Mouse (Mus musculus) liver, embryonic 16.5 days (tissue): ENCODE results near the gene Ipmk. TPM values are rescaled to one million over a fixed set of nuclear protein-coding genes. Genes with fewer than 3 reads are reported as not detected.
"Not testable (repeated sequence)": the region's sequence is repeated elsewhere in the genome, so short reads cannot be mapped to it uniquely, and the experiment has no call there.

Experiments
- ATAC-seq: fragments of 200-750 bp; cut with Nextera tagmentation; 2 replicates; pipeline ENCODE4 v1.8.0; 2017; ENCODE audit warnings: low read depth, mild to moderate bottlenecking, moderate number of reproducible peaks, moderate library complexity
- H3K27ac ChIP-seq: fragments of 300-500 bp; sonication (generic); 2 replicates; pipeline ENCODE4 v1.5.1; 2014; ENCODE audit warnings: mild to moderate bottlenecking, low read length
- H3K27me3 ChIP-seq: fragments of 300-500 bp; sonication (generic); 2 replicates; pipeline ENCODE4 v1.6.1; 2014; ENCODE audit warnings: low read depth, low read length, mixed read lengths; ENCODE audit not compliant: control insufficient read depth, insufficient read depth
- H3K36me3 ChIP-seq: fragments of 300-500 bp; sonication (generic); 2 replicates; pipeline ENCODE4 v1.6.1; 2014; ENCODE audit warnings: mild to moderate bottlenecking; ENCODE audit not compliant: control insufficient read depth, insufficient read depth
- H3K4me1 ChIP-seq: fragments of 300-500 bp; sonication (generic); 2 replicates; pipeline ENCODE4 v1.6.1; 2014; ENCODE audit warnings: low read depth, low read length, mixed read lengths; ENCODE audit not compliant: control insufficient read depth
- H3K4me2 ChIP-seq: fragments of 300-500 bp; sonication (generic); 2 replicates; pipeline ENCODE4 v1.6.1; 2014; ENCODE audit warnings: low read depth, low read length, mixed read lengths
- H3K4me3 ChIP-seq: fragments of 300-500 bp; sonication (generic); 2 replicates; pipeline ENCODE4 v1.5.1; 2014; ENCODE audit warnings: low read depth, mild to moderate bottlenecking, low read length
- H3K9ac ChIP-seq: fragments of 300-500 bp; sonication (generic); 2 replicates; pipeline ENCODE4 v1.6.1; 2014; ENCODE audit warnings: low read depth, low read length
- H3K9me3 ChIP-seq: fragments of 300-500 bp; sonication (generic); replicated peaks from 2 replicates; pipeline ENCODE4 v1.6.1; 2016; ENCODE audit warnings: low read length; ENCODE audit not compliant: control insufficient read depth
- WGBS: fragments of 180-500 bp; shearing (Covaris S2); extraction: QIAGEN DNeasy Blood & Tissue Kit; methylation state at CpG from one replicate; pipeline ENCODE4 v1.1.7; 2014; ENCODE audit not compliant: insufficient replicate concordance; 5-methylcytosine and 5-hydroxymethylcytosine counted together
- polyA plus RNA-seq: library from polyadenylated mRNA; unstranded; fragments of >200 nt; fragmentation: Nextera tagmentation; extraction: Ambion mirVana; gene quantifications from 2 replicates; pipeline ENCODE4 v1.2.1, GENCODE M21; 2015

Gene Ipmk
- polyA plus RNA-seq, 1 experiment from 2014 or later, result 9.3 TPM

DNA sequence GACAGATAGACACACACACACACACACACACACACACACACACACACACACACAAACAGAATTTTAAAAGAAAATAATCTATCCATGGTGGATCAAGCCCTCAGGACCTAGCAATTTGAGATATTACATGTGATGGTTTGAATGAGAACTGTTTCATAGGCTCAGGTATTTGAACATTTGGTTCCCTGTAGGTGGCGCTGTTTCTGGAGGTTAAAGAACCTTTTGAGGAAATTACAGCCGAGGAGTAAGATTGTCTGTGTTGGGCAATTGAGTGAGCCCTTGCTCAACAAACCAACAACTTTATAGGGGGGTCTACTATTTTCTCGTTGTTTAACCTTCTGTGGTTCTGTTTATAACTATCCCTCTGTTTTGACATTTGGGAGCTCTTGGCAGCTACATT, 107.8 kb downstream of the Ipmk start:
- no peaks in the 10 kb centered on the region for H3K4me1 ChIP-seq
- no peak for ATAC-seq
- H3K9me3 ChIP-seq, result no peaks in the 10 kb centered on the region
- no peak overlapping the region for H3K27ac ChIP-seq
- no peak overlapping the region for H3K9ac ChIP-seq
- H3K4me3 ChIP-seq, result no peak overlapping the region
- H3K4me2 ChIP-seq, result no peak overlapping the region
- no peaks in the 10 kb centered on the region for H3K27me3 ChIP-seq
- no peaks in the 10 kb centered on the region for H3K36me3 ChIP-seq
- 70% methylated on average over 3 of the region's 3 CpGs for WGBS

DNA sequence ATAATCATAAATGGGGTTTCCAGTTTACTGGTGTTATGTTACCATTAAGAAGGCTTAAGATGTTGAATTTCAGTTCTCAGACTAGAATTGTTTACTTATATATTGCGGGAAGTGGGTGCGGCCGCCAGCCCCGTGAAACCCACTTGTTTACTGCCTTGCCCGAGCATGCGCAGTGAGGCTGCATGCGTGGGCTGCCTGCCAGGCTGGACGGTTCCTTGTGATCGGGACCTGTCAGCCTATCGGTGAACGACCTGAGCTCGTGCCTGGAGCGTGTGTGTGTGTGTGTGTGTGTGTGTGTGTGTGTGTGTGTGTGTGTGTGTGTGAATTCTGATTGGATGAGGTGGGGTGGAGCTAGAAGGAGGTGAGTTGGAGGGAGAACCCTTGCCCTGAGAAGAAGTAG, 114.8 kb downstream of the Ipmk start:
- H3K9ac ChIP-seq, H3K9me3 ChIP-seq, H3K27ac ChIP-seq, H3K4me2 ChIP-seq, H3K27me3 ChIP-seq, H3K4me1 ChIP-seq, H3K4me3 ChIP-seq, H3K36me3 ChIP-seq, ATAC-seq: not testable (repeated sequence)
- 73% methylated on average over 13 of the region's 13 CpGs for WGBS

DNA sequence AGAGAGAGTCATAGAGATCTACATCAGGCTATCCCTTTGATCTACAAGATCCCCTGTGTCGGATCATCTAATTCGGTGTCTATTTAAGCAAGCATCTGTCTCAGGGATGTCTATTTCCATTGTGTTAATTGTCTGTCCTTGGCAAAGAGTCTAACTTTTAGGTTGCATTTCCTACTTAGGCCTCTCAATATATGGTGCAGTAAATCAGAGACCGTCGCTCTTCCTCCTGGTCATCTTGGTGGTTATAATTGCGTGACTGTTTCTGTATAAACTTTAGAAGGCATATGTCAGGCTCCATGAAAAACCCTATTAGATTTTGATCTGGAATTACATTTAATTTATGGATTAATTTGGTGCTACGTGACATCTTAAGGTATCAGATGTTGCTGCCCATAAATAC, 116.9 kb downstream of the Ipmk start:
- 73% methylated on average over 6 of the region's 6 CpGs for WGBS
- Histone ChIP-seq H3K4me1 (no peaks in the 10 kb centered on the region), H3K27me3 (no peaks in the 10 kb centered on the region), H3K27ac (no peak overlapping the region), H3K9ac (no peak overlapping the region), H3K4me3 (no peak overlapping the region), H3K9me3 (no peaks in the 10 kb centered on the region), H3K36me3 (no peaks in the 10 kb centered on the region), H3K4me2 (no peak overlapping the region)
- no peak for ATAC-seq

DNA sequence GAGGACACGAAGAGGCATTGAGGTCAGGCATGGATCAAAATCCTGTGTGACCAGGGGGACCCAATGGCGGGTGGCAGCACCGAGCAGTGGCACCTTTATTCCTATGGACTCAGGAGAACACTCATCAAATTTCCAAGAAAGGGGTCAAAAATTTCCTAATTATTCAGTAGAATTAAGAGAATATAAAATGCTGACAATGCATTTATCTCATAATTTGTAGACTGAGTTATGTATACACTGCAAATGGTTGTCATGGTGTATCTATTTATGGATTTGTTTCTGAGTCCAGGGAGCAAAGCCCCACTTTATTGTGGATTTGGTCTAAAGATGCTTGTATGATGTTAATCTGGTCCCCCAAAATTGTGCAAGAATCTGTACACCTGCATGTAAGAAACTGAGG, 120.8 kb downstream of the Ipmk start:
- Histone ChIP-seq H3K27me3 (no peaks in the 10 kb centered on the region), H3K9me3 (no peaks in the 10 kb centered on the region), H3K4me3 (no peak overlapping the region), H3K36me3 (no peaks in the 10 kb centered on the region), H3K4me1 (no peaks in the 10 kb centered on the region), H3K27ac (no peak overlapping the region), H3K9ac (no peak overlapping the region), H3K4me2 (no peak overlapping the region)
- WGBS, result 76% methylated on average over 3 of the region's 3 CpGs
- no peak for ATAC-seq

DNA sequence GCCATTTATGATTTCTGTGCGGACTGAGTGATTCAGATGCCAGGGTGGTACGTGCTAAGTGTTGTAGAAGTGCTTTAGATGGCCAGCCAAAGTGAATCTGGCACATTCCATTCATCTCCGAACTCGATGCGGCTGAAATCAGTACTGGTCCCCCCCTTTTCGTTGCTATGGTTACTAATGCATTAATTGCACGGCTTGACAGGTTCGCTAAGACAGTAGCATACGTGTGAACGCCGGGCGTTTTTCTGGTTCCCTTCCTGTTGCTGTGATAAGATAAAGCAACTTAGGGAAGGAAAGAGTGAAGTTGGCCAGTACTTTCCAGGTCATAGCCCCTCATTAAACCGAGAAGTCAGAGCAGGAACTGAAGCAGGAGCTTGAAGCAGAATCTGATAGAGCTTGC, 122.2 kb downstream of the Ipmk start:
- no peak overlapping the region for H3K4me3 ChIP-seq
- 54% methylated on average over 13 of the region's 13 CpGs for WGBS
- no peaks in the 10 kb centered on the region for H3K36me3 ChIP-seq
- ATAC-seq, result no peak
- H3K9ac ChIP-seq, result no peak overlapping the region
- H3K9me3 ChIP-seq, result no peaks in the 10 kb centered on the region
- no peaks in the 10 kb centered on the region for H3K27me3 ChIP-seq
- no peak overlapping the region for H3K4me2 ChIP-seq
- H3K4me1 ChIP-seq, result no peaks in the 10 kb centered on the region
- no peak overlapping the region for H3K27ac ChIP-seq

DNA sequence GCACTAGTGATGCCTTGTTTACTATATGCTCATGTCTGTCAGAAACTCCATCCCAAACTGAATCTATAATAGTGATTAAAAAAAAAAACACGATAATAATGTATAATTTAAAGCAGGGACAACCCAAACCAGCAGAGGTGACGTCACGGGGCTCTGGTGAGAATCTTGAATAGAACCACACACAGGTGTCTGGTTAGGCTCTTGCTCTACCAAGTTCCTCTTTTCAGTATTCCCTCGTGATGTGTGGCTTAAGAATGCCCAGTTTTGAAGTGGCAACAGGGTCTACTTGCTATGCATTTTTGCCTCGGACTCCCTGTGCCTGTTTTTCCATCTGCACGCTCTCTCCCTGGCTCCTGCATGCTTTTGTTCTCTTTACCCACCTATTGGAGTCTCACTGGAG, 124.5 kb downstream of the Ipmk start:
- no peak overlapping the region for H3K27ac ChIP-seq
- no peak overlapping the region for H3K4me2 ChIP-seq
- H3K36me3 ChIP-seq, result no peaks in the 10 kb centered on the region
- WGBS, result 52% methylated on average over 6 of the region's 6 CpGs
- H3K4me1 ChIP-seq, result no peaks in the 10 kb centered on the region
- H3K27me3 ChIP-seq, result no peaks in the 10 kb centered on the region
- no peaks in the 10 kb centered on the region for H3K9me3 ChIP-seq
- H3K9ac ChIP-seq, result no peak overlapping the region
- no peak overlapping the region for H3K4me3 ChIP-seq
- no peak for ATAC-seq

DNA sequence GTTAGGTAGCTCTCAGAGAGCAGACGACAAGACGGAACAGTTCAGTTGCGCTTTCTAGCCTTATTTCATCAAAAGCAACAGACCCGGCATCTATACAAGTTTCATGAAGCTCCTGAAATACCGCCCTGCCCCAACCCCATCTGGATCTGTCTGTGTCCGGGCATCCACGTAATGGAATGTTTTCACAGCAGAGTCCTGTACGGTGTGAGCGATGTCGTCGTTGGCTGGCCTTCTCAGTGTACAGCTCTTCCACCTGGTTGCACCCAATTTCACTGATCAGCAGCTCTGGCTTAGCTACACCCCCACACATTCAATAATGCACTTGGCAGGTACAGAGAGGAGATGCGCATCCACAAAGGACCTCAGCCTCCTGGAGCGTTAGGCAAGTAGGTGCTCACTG, 126.0 kb downstream of the Ipmk start:
- H3K36me3 ChIP-seq, result no peaks in the 10 kb centered on the region
- H3K4me2 ChIP-seq, result no peak overlapping the region
- H3K4me3 ChIP-seq, result no peak overlapping the region
- ATAC-seq, result no peak
- H3K9ac ChIP-seq, result no peak overlapping the region
- no peaks in the 10 kb centered on the region for H3K9me3 ChIP-seq
- no peak overlapping the region for H3K27ac ChIP-seq
- no peaks in the 10 kb centered on the region for H3K4me1 ChIP-seq
- WGBS, result 80% methylated on average over 13 of the region's 13 CpGs
- no peaks in the 10 kb centered on the region for H3K27me3 ChIP-seq

DNA sequence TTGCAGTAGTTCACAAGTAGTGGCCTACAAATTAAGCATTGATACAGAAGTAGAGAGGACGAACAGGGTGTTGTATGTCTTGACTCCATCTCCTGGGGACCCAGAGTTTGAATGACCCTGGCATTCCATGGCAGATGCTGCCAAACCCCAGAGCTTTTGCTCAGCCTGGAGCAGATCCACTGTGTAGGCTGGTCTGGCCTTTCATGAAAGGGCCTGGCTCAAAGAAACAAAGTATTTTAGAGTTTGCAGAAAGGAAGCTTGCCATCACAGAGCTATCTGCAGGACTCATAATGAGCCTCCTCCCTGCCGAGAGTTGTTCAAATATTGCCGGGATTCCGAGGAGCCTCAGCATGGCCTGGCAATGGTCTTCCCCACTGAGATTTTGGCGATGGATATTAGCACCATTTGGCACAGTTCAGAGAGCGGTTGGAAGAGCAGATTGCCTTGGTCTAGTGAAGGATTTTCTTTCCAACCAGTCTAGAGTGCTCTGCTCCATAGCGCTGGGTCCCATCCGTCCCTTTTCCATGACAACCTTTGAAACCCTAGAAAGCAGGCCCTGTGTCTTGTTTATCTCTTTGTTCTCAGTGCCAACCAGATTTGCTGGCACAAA, 129.0 kb downstream of the Ipmk start:
- Histone ChIP-seq H3K4me3 (no peak overlapping the region), H3K9ac (no peak overlapping the region), H3K9me3 (no peaks in the 10 kb centered on the region), H3K27ac (no peak overlapping the region), H3K27me3 (no peaks in the 10 kb centered on the region), H3K36me3 (no peaks in the 10 kb centered on the region), H3K4me2 (no peak overlapping the region), H3K4me1 (no peaks in the 10 kb centered on the region)
- ATAC-seq, result no peak
- WGBS, result 60% methylated on average over 8 of the region's 8 CpGs

DNA sequence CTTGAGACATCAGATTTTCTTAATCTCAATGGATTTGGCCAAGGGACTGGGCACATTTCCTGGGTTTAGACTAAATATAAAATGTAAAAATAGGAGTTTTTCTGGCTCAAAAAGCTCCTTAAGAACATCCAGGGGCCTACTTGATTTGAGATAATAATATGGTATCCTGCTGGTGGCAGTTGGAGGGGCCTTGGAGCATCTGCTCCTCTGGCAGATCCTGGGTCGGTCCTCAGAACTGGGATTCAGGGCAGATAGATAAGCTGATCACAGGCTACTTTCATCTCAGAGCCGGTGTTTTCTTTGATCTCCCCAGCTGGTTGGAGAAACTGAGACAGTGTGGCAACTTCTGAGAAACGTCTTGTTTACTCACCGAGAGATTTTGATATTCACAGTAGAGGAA, 129.6 kb downstream of the Ipmk start:
- Histone ChIP-seq H3K36me3 (no peaks in the 10 kb centered on the region), H3K4me1 (no peaks in the 10 kb centered on the region), H3K4me2 (no peak overlapping the region), H3K4me3 (no peak overlapping the region), H3K9ac (no peak overlapping the region), H3K9me3 (no peaks in the 10 kb centered on the region), H3K27me3 (no peaks in the 10 kb centered on the region), H3K27ac (no peak overlapping the region)
- ATAC-seq, result no peak
- WGBS, result 33% methylated on average over 4 of the region's 4 CpGs
